8 mouse cellular contexts compared by ENCODE assay signal in genomic region chr1:180406336-180407035, GRCm38 (mm10).
DNase-seq lines count a peak whose midpoint lies in the region; ATAC-seq and TF ChIP-seq lines count a peak whose summit lies in the region.

No protein-coding gene starts in this region.

- TF ChIP-seq POLR2A in liver, adult 2 months (IDR thresholded peaks at IDR 0.05; ENCODE audit: extremely low read depth, insufficient read depth, low read length), result no peak
- no peak for TF ChIP-seq POLR2A in cortical plate, adult 2 months (IDR thresholded peaks at IDR 0.05; ENCODE audit: extremely low read depth, insufficient read depth, low read length)

- no peaks in the 10 kb centered on the region for H3K27me3 ChIP-seq in heart, embryonic 11.5 days (ENCODE audit: control insufficient read depth, insufficient read depth, low read length)
- H3K27me3 ChIP-seq in liver, adult 2 months (ENCODE audit: control insufficient read depth, insufficient read depth, low read length), result no peaks in the 10 kb centered on the region
- H3K27me3 ChIP-seq in liver, postnatal 0 days (ENCODE audit: insufficient read depth, low read length), result no peaks in the 10 kb centered on the region
- no peaks in the 10 kb centered on the region for H3K27me3 ChIP-seq in hindbrain, postnatal 0 days (ENCODE audit: insufficient read depth, low read length)

- no peak overlapping the region for H3K27ac ChIP-seq in heart, embryonic 11.5 days (ENCODE audit: low read depth, low read length)
- peak overlapping the region; percentile 30 for H3K27ac ChIP-seq in liver, adult 2 months (replicated peaks; ENCODE audit: insufficient read depth, low read depth, low read length)
- no peak overlapping the region for H3K27ac ChIP-seq in liver, postnatal 0 days (ENCODE audit: low read depth)
- peak overlapping the region; percentile 63 for H3K27ac ChIP-seq in cortical plate, adult 2 months (ENCODE audit: insufficient read depth, low read length)
- peak overlapping the region; percentile 74; the same call in 1 of the 2 replicates for H3K27ac ChIP-seq in hindbrain, postnatal 0 days

- no peak for DNase-seq in heart, adult 8-10 months (ENCODE audit: low spot score)
- DNase-seq in liver, adult 2 months (ENCODE audit: extremely low read depth, low read depth, low spot score), result no peak
- no peak for DNase-seq in liver, postnatal 0 days
- DNase-seq in hindbrain, postnatal 0 days (ENCODE audit: low spot score), result no peak
- no peak for DNase-seq in urinary bladder, postnatal 10 days (ENCODE audit: low spot score)

- H3K79me2 ChIP-seq in liver, adult 2 months (ENCODE audit: control insufficient read depth, insufficient read depth, low read length), result no peaks in the 10 kb centered on the region

- peak overlapping the region; percentile 58; the same call in 1 of the 2 replicates for H3K4me2 ChIP-seq in heart, embryonic 11.5 days
- no peak overlapping the region for H3K4me2 ChIP-seq in liver, postnatal 0 days (ENCODE audit: low read depth, low read length)
- H3K4me2 ChIP-seq in hindbrain, postnatal 0 days (ENCODE audit: low read depth, low read length), result no peak overlapping the region

- no peak for ATAC-seq in heart, embryonic 11.5 days (replicated peaks; ENCODE audit: insufficient number of reproducible peaks, low FRiP score, low TSS enrichment)
- no peak for ATAC-seq in liver, postnatal 0 days
- ATAC-seq in hindbrain, postnatal 0 days, result no peak
- ATAC-seq in megakaryocyte-erythroid progenitor cell, adult 5-6 weeks (replicated peaks; ENCODE audit: low FRiP score, low TSS enrichment, poor library complexity, severe bottlenecking), result no peak

- H3K36me3 ChIP-seq in heart, embryonic 11.5 days (ENCODE audit: control insufficient read depth, insufficient read depth, low read length), result no peaks in the 10 kb centered on the region
- H3K36me3 ChIP-seq in liver, adult 2 months (ENCODE audit: control insufficient read depth, insufficient read depth, low read length), result no peaks in the 10 kb centered on the region
- H3K36me3 ChIP-seq in liver, postnatal 0 days (replicated peaks; ENCODE audit: insufficient read depth, low read length), result no peaks in the 10 kb centered on the region
- no peaks in the 10 kb centered on the region for H3K36me3 ChIP-seq in hindbrain, postnatal 0 days (ENCODE audit: insufficient read depth, low read length)

- H3K4me3 ChIP-seq in heart, embryonic 11.5 days (ENCODE audit: low read depth, low read length), result no peak overlapping the region
- no peak overlapping the region for H3K4me3 ChIP-seq in liver, adult 2 months (ENCODE audit: insufficient read depth, low read depth, low read length)
- no peak overlapping the region for H3K4me3 ChIP-seq in liver, postnatal 0 days (ENCODE audit: low read depth, low read length)
- no peak overlapping the region for H3K4me3 ChIP-seq in cortical plate, adult 2 months (ENCODE audit: insufficient read depth, low read length)
- H3K4me3 ChIP-seq in hindbrain, postnatal 0 days (ENCODE audit: low read length), result no peak overlapping the region

- no peaks in the 10 kb centered on the region for H3K9me3 ChIP-seq in heart, embryonic 11.5 days (replicated peaks; ENCODE audit: control insufficient read depth, low read length)
- no peaks in the 10 kb centered on the region for H3K9me3 ChIP-seq in liver, postnatal 0 days (ENCODE audit: low read length)
- no peaks in the 10 kb centered on the region for H3K9me3 ChIP-seq in hindbrain, postnatal 0 days (ENCODE audit: low read length)

- no peak for TF ChIP-seq CTCF in liver, adult 2 months (IDR thresholded peaks at IDR 0.05; ENCODE audit: low read depth, low read length)
- no peak for TF ChIP-seq CTCF in liver, postnatal 0 days (IDR thresholded peaks at IDR 0.05; ENCODE audit: low read depth)
- TF ChIP-seq CTCF in cortical plate, adult 2 months (IDR thresholded peaks at IDR 0.05; ENCODE audit: extremely low read depth, insufficient read depth, low read length), result no peak
- no peak for TF ChIP-seq CTCF in hindbrain, postnatal 0 days (IDR thresholded peaks at IDR 0.05; ENCODE audit: low read depth)

- WGBS in heart, embryonic 11.5 days (ENCODE audit: insufficient replicate concordance), result 58% methylated on average over 11 of the region's 11 CpGs
- WGBS in liver, adult 2 months, result 79% methylated on average over 11 of the region's 11 CpGs
- WGBS in liver, postnatal 0 days (ENCODE audit: insufficient replicate concordance), result 66% methylated on average over 11 of the region's 11 CpGs
- WGBS in hindbrain, postnatal 0 days, result 67% methylated on average over 11 of the region's 11 CpGs

- no peak for TF ChIP-seq EP300 in liver, postnatal 0 days (IDR thresholded peaks at IDR 0.05; ENCODE audit: low read depth)

- H3K4me1 ChIP-seq in heart, embryonic 11.5 days (ENCODE audit: control insufficient read depth, insufficient read depth, low read length), result peaks cover 77% of the 10 kb centered on the region
- peaks cover 30% of the 10 kb centered on the region for H3K4me1 ChIP-seq in liver, adult 2 months (ENCODE audit: control insufficient read depth, insufficient read depth, low read length)
- peaks cover 51% of the 10 kb centered on the region for H3K4me1 ChIP-seq in liver, postnatal 0 days (ENCODE audit: insufficient read depth)
- 0 out of 2 replicates have a peak, but pooled peaks cover 5% of the 10 kb centered on the region for H3K4me1 ChIP-seq in cortical plate, adult 2 months (ENCODE audit: control insufficient read depth, insufficient read depth, low read length)
- H3K4me1 ChIP-seq in hindbrain, postnatal 0 days (ENCODE audit: insufficient read depth, low read length), result peaks cover 6% of the 10 kb centered on the region; the same call in 1 of the 2 replicates

- no peak overlapping the region for H3K9ac ChIP-seq in heart, embryonic 11.5 days (ENCODE audit: low read depth, low read length)
- no peak overlapping the region for H3K9ac ChIP-seq in liver, adult 2 months (ENCODE audit: low read depth, low read length)
- no peak overlapping the region for H3K9ac ChIP-seq in liver, postnatal 0 days (replicated peaks)
- no peak overlapping the region for H3K9ac ChIP-seq in hindbrain, postnatal 0 days (replicated peaks; ENCODE audit: low read length)

Comparison
In these comparisons a context has a peak if more than half of its experiments do, and no peak if none do; other contexts are left out.
1. H3K27ac ChIP-seq: peak in liver, adult 2 months (single experiment), cortical plate, adult 2 months (single experiment) and hindbrain, postnatal 0 days (single experiment); none in heart, embryonic 11.5 days (single experiment) and liver, postnatal 0 days (single experiment).